Mouse (Mus musculus) lung, postnatal 0 days (tissue): ENCODE measurements around the gene Rp9. TPM values are rescaled to one million over a fixed set of nuclear protein-coding genes. Genes with fewer than 3 reads are reported as not detected.

Source experiments
- ATAC-seq: fragments of 200-750 bp; cut with Nextera tagmentation; 2 replicates; pipeline ENCODE4 v1.8.0; 2017; ENCODE audit warnings: moderate library complexity
- DNase-seq: peaks from one replicate; pipeline ENCODE4 v3.0.0-alpha.2; 2016; ENCODE audit warnings: low spot score
- H3K27ac ChIP-seq: fragments of 300-500 bp; sonication (generic); 2 replicates; pipeline ENCODE4 v1.5.1; 2014; ENCODE audit warnings: antibody characterized with exemption, mild to moderate bottlenecking, low read length, mixed read lengths
- H3K27me3 ChIP-seq: fragments of 300-500 bp; sonication (generic); replicated peaks from 2 replicates; pipeline ENCODE4 v1.6.1; 2014; ENCODE audit warnings: low read length, mixed read lengths; ENCODE audit not compliant: insufficient read depth
- H3K36me3 ChIP-seq: fragments of 300-500 bp; sonication (generic); 2 replicates; pipeline ENCODE4 v1.6.1; 2014; ENCODE audit warnings: low read length, mixed read lengths; ENCODE audit not compliant: insufficient read depth
- H3K4me1 ChIP-seq: fragments of 300-500 bp; sonication (generic); 2 replicates; pipeline ENCODE4 v1.6.1; 2014; ENCODE audit warnings: antibody characterized with exemption, low read depth, low read length, mixed read lengths; ENCODE audit not compliant: insufficient read depth
- H3K4me2 ChIP-seq: fragments of 300-500 bp; sonication (generic); replicated peaks from 2 replicates; pipeline ENCODE4 v1.6.1; 2014; ENCODE audit warnings: low read depth, mild to moderate bottlenecking, low read length, moderate library complexity, mixed read lengths
- H3K4me3 ChIP-seq: fragments of 300-500 bp; sonication (generic); 2 replicates; pipeline ENCODE4 v1.5.1; 2014; ENCODE audit warnings: low read depth, low read length
- H3K9ac ChIP-seq: fragments of 300-500 bp; sonication (generic); replicated peaks from 2 replicates; pipeline ENCODE4 v1.6.1; 2014; ENCODE audit warnings: low read depth, mild to moderate bottlenecking
- H3K9me3 ChIP-seq: fragments of 300-500 bp; sonication (generic); 2 replicates; pipeline ENCODE4 v1.6.1; 2016; ENCODE audit warnings: low read length, mixed read lengths
- CTCF ChIP-seq: IDR thresholded peaks from 2 replicates; pipeline ENCODE4 v1.5.1; 2016; ENCODE audit warnings: antibody characterized with exemption, mild to moderate bottlenecking
- EP300 ChIP-seq: IDR thresholded peaks from 2 replicates; pipeline ENCODE4 v1.6.1; 2016; ENCODE audit warnings: antibody characterized with exemption, mild to moderate bottlenecking, control low read depth
- WGBS: fragments of 180-500 bp; shearing (Covaris S2); extraction: QIAGEN DNeasy Blood & Tissue Kit; methylation state at CpG from one replicate; pipeline ENCODE4 v1.1.7; 2014; 5-methylcytosine and 5-hydroxymethylcytosine counted together
- polyA plus RNA-seq: library from polyadenylated mRNA; unstranded; fragments of >200 nt; fragmentation: Nextera tagmentation; extraction: Ambion mirVana; gene quantifications from 2 replicates; pipeline ENCODE4 v1.2.1, GENCODE M21; 2015

Gene Rp9
- polyA plus RNA-seq, 1 experiment from 2014 or later, result 68.1 TPM

GRCm38 (mm10) chr9:22428028-22428665, 41.4 kb downstream of the Rp9 start:
- 59% methylated on average over 4 of the region's 4 CpGs for WGBS
- H3K4me1 ChIP-seq, result peaks cover 2% of the 10 kb centered on the region; the same call in 1 of the 2 replicates
- H3K27me3 ChIP-seq, result no peaks in the 10 kb centered on the region
- H3K36me3 ChIP-seq, result no peaks in the 10 kb centered on the region
- no peak overlapping the region for H3K4me2 ChIP-seq
- H3K27ac ChIP-seq, result no peak overlapping the region
- no peaks in the 10 kb centered on the region for H3K9me3 ChIP-seq
- no peak overlapping the region for H3K4me3 ChIP-seq
- TF ChIP-seq EP300 (no peak), CTCF (no peak)
- no peak overlapping the region for H3K9ac ChIP-seq
- ATAC-seq, result no peak
- DNase-seq, result no peak

- ATAC-seq (no peak), DNase-seq (no peak)
- no peaks in the 10 kb centered on the region for H3K9me3 ChIP-seq
- no peaks in the 10 kb centered on the region for H3K27me3 ChIP-seq
- H3K4me2 ChIP-seq, result no peak overlapping the region
- no peak overlapping the region for H3K27ac ChIP-seq
- no peaks in the 10 kb centered on the region for H3K36me3 ChIP-seq
- WGBS, result 73% methylated on average over 4 of the region's 4 CpGs
- no peak for TF ChIP-seq EP300
- no peak for TF ChIP-seq CTCF
- no peak overlapping the region for H3K9ac ChIP-seq
- no peak overlapping the region for H3K4me3 ChIP-seq
- no peaks in the 10 kb centered on the region for H3K4me1 ChIP-seq
Observed at GRCm38 (mm10) chr9:22424719-22425118, 44.8 kb downstream of the Rp9 start.

- no peak for ATAC-seq
- H3K4me2 ChIP-seq, result no peak overlapping the region
- no peak overlapping the region for H3K4me3 ChIP-seq
- no peaks in the 10 kb centered on the region for H3K9me3 ChIP-seq
- H3K27me3 ChIP-seq, result no peaks in the 10 kb centered on the region
- DNase-seq, result no peak
- no peaks in the 10 kb centered on the region for H3K4me1 ChIP-seq
- no peak overlapping the region for H3K27ac ChIP-seq
- 58% methylated on average over 10 of the region's 10 CpGs for WGBS
- H3K9ac ChIP-seq, result no peak overlapping the region
- TF ChIP-seq EP300 (no peak), CTCF (no peak)
- no peaks in the 10 kb centered on the region for H3K36me3 ChIP-seq
Observed at GRCm38 (mm10) chr9:22424196-22424595, 45.3 kb downstream of the Rp9 start.

- Histone ChIP-seq H3K27me3 (no peaks in the 10 kb centered on the region), H3K4me3 (no peak overlapping the region), H3K9ac (no peak overlapping the region), H3K36me3 (no peaks in the 10 kb centered on the region), H3K4me2 (no peak overlapping the region), H3K9me3 (no peaks in the 10 kb centered on the region), H3K4me1 (no peaks in the 10 kb centered on the region), H3K27ac (no peak overlapping the region)
- ATAC-seq (no peak), DNase-seq (no peak)
- TF ChIP-seq EP300, result no peak
- no peak for TF ChIP-seq CTCF
- WGBS, result 44% methylated on average over 1 of the region's 1 CpGs
Observed at GRCm38 (mm10) chr9:22423507-22423906, 46.0 kb downstream of the Rp9 start.

- WGBS, result 68% methylated on average over 1 of the region's 1 CpGs
- H3K4me3 ChIP-seq, result no peak overlapping the region
- H3K9ac ChIP-seq, result no peak overlapping the region
- no peaks in the 10 kb centered on the region for H3K9me3 ChIP-seq
- H3K27ac ChIP-seq, result no peak overlapping the region
- DNase-seq (no peak), ATAC-seq (no peak)
- H3K27me3 ChIP-seq, result no peaks in the 10 kb centered on the region
- no peaks in the 10 kb centered on the region for H3K4me1 ChIP-seq
- TF ChIP-seq EP300, result no peak
- no peak for TF ChIP-seq CTCF
- H3K36me3 ChIP-seq, result no peaks in the 10 kb centered on the region
- no peak overlapping the region for H3K4me2 ChIP-seq
Observed at GRCm38 (mm10) chr9:22422559-22422958, 47.0 kb downstream of the Rp9 start.

- no peak overlapping the region for H3K9ac ChIP-seq
- no peak for DNase-seq
- no peaks in the 10 kb centered on the region for H3K9me3 ChIP-seq
- no peak overlapping the region for H3K27ac ChIP-seq
- no peaks in the 10 kb centered on the region for H3K4me1 ChIP-seq
- H3K4me3 ChIP-seq, result no peak overlapping the region
- TF ChIP-seq CTCF, result no peak
- no peak for TF ChIP-seq EP300
- H3K4me2 ChIP-seq, result no peak overlapping the region
- H3K27me3 ChIP-seq, result no peaks in the 10 kb centered on the region
- H3K36me3 ChIP-seq, result no peaks in the 10 kb centered on the region
- WGBS, result 47% methylated on average over 7 of the region's 7 CpGs
- no peak for ATAC-seq
Observed at GRCm38 (mm10) chr9:22420491-22420890, 49.1 kb downstream of the Rp9 start.

GRCm38 (mm10) chr9:22419877-22420276, 49.7 kb downstream of the Rp9 start:
- no peak for ATAC-seq
- Histone ChIP-seq H3K9me3 (no peaks in the 10 kb centered on the region), H3K4me1 (no peaks in the 10 kb centered on the region), H3K27me3 (no peaks in the 10 kb centered on the region), H3K4me2 (no peak overlapping the region), H3K4me3 (no peak overlapping the region), H3K27ac (no peak overlapping the region), H3K9ac (no peak overlapping the region), H3K36me3 (no peaks in the 10 kb centered on the region)
- DNase-seq, result no peak
- WGBS, result 86% methylated on average over 3 of the region's 3 CpGs
- TF ChIP-seq EP300 (no peak), CTCF (no peak)
